Mouse (Mus musculus): ENCODE results near the gene Abcc5.
"Not testable (repeated sequence)": the region's sequence is repeated elsewhere in the genome, so short reads cannot be mapped to it uniquely, and the experiment has no call there.

The Abcc5 gene

DNA sequence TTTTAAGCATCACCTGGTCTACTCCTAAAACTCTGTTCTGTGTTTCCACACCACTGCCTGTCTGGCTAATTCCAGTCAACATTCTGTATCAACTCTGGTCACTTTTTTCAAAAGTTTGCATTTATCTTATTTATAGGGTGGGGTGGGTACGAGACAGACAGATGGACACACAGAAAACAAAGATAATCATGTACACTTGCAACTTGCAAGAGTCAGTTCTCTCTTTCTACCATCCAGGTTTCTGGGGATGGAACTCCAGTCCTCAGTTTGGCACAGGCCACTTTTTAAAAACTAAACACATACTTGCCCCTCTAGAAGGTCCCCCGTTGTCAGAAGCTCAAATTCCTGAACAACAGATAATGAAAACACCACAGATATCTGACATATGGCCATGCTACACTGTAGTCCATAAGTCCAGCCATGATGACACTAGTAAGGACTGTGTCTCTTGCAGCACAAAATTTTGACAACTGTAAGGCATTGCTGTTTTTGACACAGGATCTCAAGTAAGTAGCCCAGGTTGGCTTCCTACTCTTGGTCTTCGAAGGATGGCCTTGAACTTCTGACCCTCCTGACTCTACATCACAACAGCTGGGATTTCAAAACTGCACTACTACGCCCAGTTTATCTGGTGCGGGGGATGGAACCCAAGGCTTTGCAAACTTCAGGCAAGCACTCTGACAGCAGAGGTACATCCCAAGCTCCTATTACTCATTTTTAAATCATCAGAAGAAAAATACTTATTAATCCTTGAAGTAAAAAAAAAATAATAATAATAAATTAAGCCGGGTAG lies 3.1 kb downstream of the Abcc5 start:
- no peak for DNase-seq (ENCODE audit: low spot score)

DNA sequence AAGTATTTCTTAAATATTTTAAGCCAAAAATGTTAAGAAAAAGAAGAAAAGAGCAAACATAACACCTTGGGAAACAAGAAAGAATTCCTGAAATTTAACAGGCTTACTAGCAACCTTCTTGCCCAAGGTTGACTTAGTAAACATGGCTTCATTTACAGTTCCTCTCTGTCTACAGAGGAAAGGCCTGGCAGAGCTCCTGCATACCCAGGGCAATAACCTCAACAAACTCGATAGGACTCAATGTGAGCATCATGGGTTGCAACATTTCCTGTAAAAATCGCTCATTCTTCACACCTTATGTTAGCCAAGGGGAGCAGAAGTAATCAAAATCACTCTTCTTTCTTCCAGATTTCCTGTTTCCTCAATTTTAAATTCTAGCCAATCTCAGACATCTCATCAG lies 8.1 kb downstream of the Abcc5 start:
- DNase-seq (ENCODE audit: low spot score), result no peak

DNA sequence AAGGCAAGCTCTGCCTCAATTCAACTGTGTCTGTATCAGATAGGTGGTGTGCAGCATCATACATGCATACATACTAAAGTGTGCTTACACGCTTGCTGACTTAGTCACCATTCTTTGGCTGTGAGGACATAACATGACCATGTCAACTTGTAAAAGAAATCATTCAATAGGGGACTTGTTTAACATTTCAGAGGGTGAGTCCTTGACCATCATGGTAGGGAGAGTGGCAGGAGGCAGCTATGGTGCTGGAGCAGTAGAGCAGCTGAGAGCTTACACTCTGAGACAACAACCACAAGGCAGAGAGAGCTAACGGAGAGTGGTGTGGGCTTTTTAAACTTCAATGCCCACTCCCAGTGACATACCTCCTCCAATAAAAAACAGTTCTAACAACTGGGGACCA lies 9.9 kb downstream of the Abcc5 start:
- no peak for DNase-seq (ENCODE audit: low spot score)

DNA sequence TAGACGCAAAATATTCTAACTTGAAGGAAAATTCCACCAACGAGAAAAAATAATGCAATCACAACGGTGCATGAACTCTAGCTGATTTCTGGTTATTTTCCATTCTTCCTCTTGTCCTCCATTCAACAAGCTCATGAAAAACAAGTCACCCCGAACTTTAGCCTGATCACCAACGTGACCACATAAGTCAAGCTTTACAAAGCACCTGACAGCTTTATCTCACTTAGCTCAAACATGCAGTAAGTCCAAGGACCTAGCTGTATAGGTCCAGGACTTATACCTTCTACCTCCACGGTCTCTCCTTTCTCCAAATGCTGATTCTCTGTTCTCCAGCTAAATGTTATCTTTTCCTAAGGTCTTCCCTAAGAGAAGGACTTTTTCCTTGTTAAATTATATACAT lies 10.4 kb downstream of the Abcc5 start:
- no peak for DNase-seq (ENCODE audit: low spot score)

DNA sequence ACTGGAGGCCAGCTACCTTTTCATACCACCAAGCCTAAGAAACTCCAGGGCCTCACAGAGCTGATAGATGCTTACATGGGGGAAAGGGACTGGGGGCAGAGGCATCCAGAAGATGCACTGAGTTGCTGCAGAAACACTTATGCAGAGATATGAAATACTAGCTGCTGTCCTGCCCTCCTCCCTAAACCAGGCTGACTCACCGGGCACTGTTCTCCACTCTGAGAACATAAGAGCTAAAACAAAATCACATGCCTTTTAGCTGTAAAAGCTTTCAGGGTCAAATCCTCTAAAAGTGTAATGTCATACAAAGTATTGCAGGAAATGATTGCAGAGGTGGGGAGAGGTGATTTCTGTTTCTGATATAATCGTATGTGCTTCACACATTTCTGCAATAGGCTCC lies 11.0 kb downstream of the Abcc5 start:
- DNase-seq (ENCODE audit: low spot score), result no peak

DNA sequence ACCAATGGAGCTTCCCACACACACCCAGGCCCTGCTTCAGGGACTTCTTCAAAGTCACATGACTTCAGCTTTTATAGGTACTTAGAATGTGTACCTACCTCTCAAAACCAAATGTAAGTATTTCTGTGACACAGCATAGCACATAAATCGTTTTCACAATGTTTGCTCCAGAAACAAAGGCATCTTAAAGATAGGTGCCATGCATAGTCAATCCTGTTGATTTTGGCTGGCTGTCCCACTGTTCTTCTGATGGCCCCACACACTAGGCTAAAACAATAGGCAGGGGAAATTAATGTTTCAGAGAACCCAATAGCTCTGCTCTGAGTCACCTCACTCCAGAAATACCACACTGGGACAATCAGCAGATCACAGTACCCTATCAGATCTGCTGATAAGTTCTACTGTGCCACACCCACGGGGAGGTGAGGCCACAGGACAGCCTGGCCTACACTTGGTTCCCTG lies 12.3 kb downstream of the Abcc5 start:
- no peak for DNase-seq (ENCODE audit: low spot score)

DNA sequence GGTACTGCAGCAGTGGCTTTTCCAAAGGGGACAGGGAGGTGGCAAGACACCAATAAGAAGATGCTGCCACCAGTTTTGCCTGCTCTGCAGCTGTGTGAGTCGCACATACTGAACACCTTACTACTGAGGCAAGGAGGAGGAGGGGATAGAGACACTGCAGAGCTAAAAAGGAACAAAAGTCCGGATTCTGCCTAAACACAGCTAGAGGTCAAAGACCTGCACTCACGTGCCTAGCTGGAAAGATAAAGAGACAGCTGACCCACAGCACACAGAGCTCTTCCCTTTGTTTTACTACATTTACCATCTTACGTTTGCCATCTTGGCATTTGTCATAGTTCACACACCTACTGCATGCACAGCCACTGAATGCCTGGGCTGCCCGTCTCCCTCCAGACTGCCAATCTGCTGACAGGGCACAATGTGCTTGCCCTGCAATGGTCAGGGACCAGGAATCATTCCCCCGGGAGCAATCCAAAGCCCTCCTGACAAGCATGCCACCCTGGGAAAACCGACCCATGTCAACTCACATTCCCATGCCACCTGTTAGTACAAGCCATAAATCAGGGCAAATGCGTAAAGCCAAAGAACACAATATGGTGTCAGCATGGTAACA lies 14.1 kb downstream of the Abcc5 start:
- DNase-seq (ENCODE audit: low spot score), result no peak

DNA sequence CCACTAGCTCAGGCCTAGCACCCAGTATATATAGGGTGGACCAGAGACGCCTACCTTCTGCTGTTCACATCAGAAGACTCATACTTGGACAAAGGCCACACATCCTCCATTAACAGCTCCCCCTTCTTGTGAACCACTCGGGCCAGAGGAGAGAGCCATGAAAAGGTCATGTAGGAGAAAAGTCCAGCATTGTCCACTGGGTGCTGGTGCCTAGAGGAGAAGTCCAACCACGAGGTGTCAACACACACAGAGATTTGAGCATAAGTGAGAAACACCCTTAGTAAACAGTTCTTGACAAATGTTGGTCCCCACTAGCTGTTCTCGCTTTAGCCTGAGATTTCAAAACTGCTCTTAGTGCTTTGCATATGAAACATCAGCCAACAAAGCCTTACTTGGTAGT lies 20.9 kb downstream of the Abcc5 start:
- DNase-seq (ENCODE audit: low spot score), result no peak

DNA sequence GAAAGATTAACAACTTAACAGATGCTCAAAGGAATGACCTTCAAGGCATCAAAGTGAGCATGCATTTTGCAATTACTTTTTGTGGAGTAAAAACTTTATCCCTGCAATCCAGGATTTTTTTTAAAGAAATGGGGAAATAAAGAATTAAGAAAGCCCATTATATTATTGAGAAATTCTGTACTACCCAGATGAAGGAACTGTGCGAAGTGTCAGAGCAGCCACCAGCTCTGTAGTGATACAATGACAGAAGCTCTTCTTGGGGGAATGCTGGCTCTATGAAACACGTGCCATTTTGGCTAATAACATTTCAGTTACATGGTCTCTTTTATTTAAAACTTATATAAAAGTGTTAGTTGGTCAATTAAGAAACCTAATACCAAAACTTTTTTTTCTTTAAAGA lies 22.9 kb downstream of the Abcc5 start:
- DNase-seq (ENCODE audit: low spot score), result no peak

DNA sequence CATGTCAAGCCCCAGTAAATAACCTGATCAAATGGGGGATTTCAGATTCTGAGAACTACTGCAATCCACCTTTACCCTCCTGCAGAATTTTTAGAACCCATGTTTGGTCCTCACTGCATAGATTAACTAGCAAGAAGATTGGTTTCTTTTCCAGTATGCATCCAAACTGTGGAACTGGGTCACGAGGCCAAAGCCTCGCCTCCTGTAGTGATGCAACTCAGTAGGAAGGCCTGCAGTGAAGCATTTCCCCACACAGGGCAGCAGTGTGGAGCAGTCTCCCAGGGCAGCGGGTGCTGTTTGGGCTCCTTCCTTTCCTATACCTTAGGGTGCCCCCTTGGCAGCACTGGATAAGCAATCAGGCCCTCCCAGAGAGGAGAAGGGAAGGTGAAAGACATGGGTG lies 24.6 kb downstream of the Abcc5 start:
- no peak for DNase-seq (ENCODE audit: low spot score)

DNA sequence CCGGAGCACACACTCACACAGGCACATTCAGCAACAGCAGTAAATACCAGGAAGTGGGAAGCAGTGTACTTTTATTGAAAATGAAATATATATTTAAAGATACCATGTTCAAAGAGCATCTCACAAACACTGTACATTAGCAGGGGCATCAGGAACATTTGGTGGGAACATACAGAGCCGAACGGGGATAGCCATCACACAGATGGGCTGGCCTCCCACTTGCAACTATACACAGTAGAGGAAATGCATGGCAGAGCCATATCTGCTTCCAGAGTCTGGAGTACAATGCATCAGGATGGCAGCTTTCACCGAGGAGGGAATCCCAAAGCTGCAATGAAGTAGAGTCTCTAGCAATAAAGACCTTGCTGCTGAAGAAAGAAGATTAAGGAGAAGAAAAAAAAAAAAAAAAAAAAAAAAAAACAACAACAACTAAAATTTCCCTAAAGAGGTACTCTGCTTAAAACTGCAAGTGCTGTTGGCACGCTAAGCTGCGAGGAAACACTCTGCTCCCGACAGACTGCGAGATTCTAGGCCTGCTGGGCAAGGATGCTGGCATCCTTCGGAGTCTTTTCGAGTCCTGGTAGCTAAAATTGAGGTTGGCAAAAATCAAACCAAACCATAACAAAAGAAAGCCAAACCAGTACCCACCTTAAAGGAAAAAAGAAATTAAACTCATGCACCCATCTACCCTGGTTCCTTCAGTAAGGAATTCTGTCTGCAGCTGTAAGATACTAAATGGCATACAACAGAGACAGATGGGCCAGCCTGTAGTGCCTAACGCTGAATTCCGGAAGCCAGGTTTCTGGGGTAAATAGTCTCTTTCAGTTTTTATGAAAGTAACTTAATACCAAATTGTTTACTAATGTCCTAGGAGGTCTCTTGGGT lies 25.2 kb downstream of the Abcc5 start:
- DNase-seq (ENCODE audit: low spot score), result no peak

DNA sequence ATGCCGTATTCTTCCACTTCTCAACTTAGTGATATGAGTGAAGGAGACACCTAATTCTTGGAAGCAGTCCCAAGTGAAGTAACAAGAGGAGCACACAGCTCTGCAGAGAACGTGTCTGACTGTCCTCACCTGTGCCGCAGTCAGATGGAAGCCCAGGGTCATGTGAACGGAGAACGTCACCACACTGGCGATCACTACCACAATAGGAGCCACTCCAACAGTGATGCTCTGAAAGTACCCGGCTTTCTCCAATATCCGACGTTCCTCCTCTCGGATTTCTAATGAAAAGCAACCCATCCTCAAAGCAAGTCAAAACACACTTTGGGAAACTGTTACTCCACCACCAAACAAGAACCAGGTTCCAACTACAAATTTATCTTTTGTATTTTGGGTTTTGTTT lies 29.3 kb downstream of the Abcc5 start:
- no peak for DNase-seq (ENCODE audit: low spot score)

DNA sequence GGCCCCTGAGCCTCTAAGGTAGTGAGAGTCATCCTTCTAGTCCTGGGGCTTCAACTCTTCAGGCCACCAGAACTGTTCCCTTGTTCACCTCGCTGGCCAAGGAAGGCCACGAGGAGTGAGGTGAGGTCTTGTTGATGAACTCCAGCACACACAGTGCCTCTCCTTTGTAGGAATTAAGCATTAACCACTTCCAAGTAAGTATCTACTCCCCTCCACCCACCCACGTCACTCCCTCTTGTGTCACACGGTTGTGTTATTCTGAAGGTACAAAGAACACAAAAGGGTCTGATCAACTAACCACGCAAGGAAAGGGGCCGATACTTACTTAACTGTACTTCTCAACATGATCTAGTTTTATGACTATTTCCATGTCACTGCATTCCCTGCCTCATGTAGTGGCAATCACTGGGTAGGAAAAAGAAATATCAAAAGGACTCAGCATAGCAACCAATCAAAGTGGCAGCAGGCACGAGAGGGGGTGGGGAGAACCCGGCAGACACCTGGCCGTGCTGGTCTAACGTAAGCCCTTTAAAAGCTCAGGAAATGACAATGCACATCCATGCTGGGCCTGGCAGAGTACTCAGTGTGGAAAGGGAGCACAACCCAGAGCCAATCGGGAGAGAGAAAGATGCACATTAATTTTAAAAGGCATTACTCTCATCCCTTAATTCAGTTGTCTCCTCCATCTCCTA lies 30.8 kb downstream of the Abcc5 start:
- no peak for DNase-seq (ENCODE audit: low spot score)

DNA sequence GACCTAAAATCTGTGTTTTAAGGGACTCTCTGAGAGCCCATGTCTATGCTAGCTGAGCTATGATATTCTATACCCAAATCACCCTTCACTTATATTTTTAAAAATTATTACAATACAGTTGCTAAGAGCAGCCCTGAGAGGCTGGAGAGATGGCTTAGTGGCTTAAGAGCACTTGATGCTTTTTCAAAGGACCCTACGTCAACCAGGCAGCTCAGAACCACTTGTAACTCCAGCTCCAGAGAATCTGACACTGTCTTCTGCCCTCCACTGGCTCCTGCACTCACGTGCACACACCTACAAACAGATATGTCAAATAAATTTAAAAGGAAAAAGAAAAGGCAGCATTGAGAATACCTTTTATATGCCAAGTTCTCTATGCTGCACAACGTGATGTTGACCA lies 34.4 kb downstream of the Abcc5 start:
- no peak for DNase-seq (ENCODE audit: low spot score)

DNA sequence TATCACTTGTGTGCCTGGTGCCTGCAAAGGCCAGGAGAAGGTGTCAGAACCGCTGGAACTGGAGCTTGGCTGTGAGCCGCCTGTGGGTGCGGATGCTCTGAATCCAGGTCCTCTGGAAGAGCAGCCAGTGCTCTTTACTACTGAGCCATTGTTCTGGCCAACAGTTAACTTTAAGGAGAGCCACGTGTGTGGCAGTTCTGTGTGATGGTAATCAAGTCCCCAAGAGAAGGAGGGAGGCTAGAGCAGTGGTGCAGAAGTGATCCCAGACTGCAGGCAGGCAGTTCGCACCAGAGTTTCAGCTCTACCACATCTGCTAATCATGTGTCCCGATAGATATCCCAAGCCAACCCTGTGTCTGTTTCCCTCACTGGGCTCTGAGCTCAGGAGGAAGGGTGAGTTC lies 36.0 kb downstream of the Abcc5 start:
- no peak for DNase-seq (ENCODE audit: low spot score)

DNA sequence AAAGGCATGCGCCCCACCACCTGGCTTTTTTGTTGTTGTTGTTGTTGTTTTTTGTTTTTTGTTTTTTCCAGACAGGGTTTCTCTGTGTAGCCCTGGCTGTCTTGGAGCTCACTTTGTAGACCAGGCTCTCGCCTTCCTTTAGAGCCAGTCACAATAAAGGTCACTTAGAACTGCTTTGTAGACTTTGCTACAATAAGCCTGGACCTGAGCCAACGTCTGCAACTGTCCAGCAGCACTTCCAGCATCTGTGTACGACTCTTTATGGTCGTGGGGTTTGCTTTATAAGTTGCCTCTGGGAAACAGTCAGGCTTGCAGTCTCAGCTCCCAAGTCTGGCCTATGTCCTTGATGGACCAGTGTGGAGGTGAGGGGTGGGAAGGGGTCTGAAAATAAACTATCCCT lies 45.2 kb downstream of the Abcc5 start:
- no peak for DNase-seq (ENCODE audit: low spot score)

DNA sequence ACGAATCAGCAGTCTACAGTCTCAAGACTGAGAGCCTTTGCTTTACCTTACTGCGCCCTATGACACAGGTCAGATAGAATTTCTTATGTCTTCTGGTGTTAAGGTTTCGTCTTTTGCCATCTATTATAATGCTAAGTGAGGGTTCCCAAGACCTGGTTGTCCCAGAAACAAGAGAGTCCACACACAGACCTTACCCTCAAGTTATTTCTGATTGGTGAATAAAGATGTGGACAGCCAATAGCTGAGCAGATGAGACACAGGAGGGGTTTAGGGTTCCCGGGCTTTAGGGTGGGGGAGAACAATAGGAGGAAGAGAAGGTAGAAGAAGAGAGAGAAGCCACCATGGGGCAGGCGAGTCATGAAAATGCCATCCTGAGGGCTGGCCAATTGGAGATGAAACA lies 50.9 kb downstream of the Abcc5 start:
- no peak for DNase-seq (ENCODE audit: low spot score)

DNA sequence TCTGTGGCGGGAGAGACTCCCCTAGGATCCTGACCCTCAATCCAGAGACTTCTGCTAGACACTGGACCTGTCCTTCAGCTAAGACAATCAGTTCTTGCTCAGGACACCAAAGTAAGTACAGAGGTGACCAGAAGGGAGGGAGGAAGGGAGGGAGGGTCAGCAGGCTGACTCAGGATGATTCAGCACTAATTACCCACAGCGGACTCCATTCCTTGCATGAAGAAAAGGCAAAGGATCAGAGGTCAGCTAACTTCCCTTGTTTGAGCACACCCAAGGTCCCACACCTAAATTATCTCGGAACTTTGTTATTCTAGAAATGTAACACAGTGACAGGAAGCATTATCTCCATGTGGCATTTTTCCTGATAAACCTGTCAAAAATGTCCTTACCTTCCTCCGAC lies 54.5 kb downstream of the Abcc5 start:
- DNase-seq (ENCODE audit: low spot score), result no peak

DNA sequence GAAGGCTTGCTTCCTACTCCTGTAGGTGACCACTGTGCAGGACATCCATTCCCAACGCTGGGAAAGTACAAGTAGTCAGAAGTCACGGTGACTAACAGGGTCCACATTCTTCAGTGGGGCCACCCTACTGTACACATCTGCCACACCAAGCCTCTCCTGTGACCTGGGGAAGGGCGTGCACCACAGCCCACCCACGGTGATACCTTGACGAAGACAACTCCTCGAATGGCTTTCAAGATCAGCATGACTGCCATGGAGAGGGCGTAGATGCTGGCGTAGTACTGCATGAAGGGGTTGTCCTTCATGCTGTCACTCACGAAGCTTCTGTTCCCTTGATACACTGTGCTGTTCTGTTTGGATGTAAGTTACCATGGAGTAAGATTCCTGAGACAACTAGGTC lies 58.0 kb downstream of the Abcc5 start:
- DNase-seq (ENCODE audit: low spot score), result no peak

DNA sequence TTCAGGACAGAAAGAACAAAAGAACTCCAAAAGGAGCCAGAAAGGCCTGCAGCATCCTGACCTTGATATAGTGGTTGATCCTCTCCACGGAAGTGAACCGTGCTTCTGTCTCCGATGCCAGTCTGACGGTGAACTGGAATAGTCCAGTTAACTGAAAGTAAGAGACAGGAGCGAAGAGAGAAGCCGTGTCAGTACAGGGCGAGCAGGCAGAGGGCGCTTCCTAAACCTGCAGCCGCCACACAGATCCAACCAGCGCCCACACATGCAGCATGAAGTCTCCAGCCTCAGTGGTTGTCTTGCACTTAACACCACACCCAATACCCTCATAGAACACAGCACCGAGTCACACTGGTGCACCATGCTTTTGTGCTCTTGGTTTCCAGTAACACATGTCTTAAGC lies 64.1 kb downstream of the Abcc5 start:
- no peak for DNase-seq (ENCODE audit: low spot score)

DNA sequence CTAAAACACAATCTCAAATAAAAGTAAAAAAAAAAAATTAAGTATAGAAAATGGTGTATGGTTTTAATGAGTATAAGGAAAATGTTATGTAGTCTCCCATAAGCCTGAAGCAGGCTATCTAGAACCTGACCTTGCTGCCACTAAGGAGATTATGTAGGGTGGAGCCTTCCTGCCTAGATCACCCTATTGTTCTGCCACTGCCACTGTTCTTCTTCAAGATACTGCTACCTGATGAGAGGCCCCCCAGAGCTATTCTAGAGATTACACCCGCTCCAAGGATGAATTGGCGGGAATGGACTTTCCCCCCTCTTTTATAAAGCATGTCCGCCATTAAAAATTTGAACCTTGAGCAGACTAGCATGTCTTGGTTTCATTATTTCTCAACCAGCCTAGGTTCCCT lies 64.7 kb downstream of the Abcc5 start:
- DNase-seq (ENCODE audit: low spot score), result not testable (repeated sequence)

DNA sequence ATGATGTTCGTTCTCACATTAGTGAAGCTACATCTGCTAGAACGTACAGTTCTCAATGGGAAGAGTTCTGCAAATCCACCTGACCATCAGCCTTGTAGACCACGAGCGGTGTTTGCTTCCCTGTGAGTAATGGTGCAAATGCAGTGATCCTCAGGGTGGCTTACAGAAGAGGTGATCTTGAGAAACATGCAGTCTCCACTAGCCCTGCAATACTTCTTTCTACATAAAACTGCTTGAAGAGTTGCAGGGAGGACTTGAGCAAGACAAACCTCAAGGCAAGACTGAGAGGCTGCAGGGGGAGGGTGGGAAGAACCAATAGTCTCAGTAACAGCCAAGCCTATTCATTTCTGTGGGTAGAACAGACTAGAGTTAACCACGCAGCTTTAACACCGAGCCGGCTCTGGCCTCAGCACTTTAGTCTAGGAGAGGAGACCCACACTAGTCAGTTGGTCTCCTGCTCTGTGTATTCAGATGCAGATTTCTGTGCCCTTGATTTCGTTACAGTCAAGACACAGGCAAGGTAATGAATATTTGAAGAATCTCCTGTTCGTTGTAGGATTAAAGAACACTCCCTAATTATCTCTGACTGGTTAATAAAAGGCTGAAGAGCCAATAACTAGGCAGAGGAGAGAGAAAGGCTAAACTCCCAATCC lies 66.4 kb downstream of the Abcc5 start:
- DNase-seq (ENCODE audit: low spot score), result no peak
